Mouse (Mus musculus): ENCODE results near the gene Olfr1211.

Gene Olfr1211

DNA sequence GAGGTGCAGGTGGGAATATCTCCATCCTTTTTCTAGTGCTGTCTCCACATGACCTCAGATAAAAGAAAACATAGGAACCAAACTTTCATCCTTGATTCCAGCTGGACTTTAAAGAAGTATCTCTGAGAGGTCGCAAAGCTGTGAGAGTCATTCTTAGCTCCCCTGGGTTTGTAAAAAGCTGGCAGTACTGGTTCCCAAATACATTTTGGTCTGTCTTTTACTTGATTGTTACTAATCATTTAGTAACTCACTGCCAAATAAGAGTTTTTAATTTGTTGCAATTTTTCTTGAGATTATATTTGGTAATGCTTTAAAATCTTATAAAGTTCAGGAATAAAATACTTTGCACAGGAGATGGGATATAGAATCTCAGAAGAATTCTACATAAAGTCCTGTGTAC, at the start of gene Olfr1211:
TSS of gene Olfr1211 (minus strand) at position 101 of the 400 bp plus-strand sequence.
- no peak for DNase-seq (ENCODE audit: low spot score)

- no peak for DNase-seq (ENCODE audit: low spot score)
Measured at GRCm38 (mm10) chr2:88980181-88980580, 42.3 kb upstream of the Olfr1211 start, which contains the start of gene Gm13762. TSS of gene Gm13762 (minus strand) at chr2:88980281.

GRCm38 (mm10) chr2:88953669-88954068, 15.8 kb upstream of the Olfr1211 start, which contains the start of gene Olfr1212:
TSS of gene Olfr1212 (plus strand) at chr2:88953969.
- DNase-seq (ENCODE audit: low spot score), result no peak

DNA sequence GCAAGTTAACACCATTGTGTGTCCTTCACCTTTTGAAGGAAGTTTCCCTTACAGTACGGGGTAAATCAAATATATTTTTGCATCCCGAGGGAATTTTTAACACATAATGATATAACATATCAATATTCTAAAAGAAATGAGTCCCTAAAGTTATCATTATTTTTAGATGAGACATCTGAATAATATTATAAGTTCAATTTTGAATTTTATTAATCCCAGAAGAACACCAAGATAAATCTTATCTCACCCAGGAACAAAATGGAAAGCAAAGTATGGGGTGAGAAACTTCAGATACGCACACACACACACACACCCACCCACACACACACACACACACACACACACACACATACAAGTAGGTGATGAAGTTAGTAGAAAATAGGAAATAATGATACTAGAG, 22.9 kb downstream of the Olfr1211 start, which contains the start of gene Olfr1209:
TSS of gene Olfr1209 (minus strand) at position 101 of the 400 bp plus-strand sequence.
- DNase-seq (ENCODE audit: low spot score), result no peak

DNA sequence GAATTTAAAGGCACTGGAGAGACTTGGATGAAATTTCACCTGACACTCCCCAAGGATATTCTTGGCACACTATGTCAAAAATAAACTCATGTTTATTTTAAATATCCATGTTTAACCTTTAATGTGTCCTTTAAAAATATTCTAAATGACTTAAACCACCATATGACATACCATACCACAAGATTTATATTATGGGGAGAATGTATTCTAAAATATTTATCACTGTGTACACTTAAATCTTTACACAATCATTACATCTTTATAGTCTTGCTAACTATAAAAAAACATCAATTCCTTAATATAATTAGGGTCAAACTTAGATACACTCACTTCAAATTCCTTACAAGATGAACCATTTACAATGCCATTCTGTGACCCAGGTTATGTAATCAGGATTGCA, 35.7 kb downstream of the Olfr1211 start, which contains the start of gene Olfr1208:
TSS of gene Olfr1208 (minus strand) at position 101 of the 400 bp plus-strand sequence.
- DNase-seq (ENCODE audit: low spot score), result no peak
